Mouse (Mus musculus): ENCODE results near the gene Lilrb4a.
"Not testable (repeated sequence)": the region's sequence is repeated elsewhere in the genome, so short reads cannot be mapped to it uniquely, and the experiment has no call there.

GRCm38 (mm10) chr10:51480397-51480796 is 10.4 kb upstream of the Lilrb4a start, which contains the start of the genes Gm49339 and Lilr4b:
- TF ChIP-seq CTCF (IDR thresholded peaks at IDR 0.05; ENCODE audit: control insufficient read depth, insufficient read depth, low read length); POLR2A (IDR thresholded peaks at IDR 0.05; ENCODE audit: borderline replicate concordance, control insufficient read depth, low read depth, low read length): not testable (repeated sequence)

All from bone marrow, adult 2 months (tissue).